Mouse (Mus musculus) heart, adult 18-20 months (tissue): ENCODE measurements at regions not wholly inside any gene's neighbourhood (a gene's known extent, or its start where the extent isn't known, plus 50 kb on each side); places are given as distances from the start of the nearest gene placed in this dataset.

Experiments used
- DNase-seq, 2 experiments: peaks; one replicate each; pipeline ENCODE4 v3.0.0; 2021 to 2022; ENCODE audit warnings: mixed read lengths in 1 of 2

GRCm38 (mm10) chr16:76442635-76443034 lies 69.0 kb upstream of the Nrip1 start:
- no peak for DNase-seq

- no peak for DNase-seq
Observed at GRCm38 (mm10) chr16:76441803-76442448, 68.3 kb upstream of the Nrip1 start.

DNA sequence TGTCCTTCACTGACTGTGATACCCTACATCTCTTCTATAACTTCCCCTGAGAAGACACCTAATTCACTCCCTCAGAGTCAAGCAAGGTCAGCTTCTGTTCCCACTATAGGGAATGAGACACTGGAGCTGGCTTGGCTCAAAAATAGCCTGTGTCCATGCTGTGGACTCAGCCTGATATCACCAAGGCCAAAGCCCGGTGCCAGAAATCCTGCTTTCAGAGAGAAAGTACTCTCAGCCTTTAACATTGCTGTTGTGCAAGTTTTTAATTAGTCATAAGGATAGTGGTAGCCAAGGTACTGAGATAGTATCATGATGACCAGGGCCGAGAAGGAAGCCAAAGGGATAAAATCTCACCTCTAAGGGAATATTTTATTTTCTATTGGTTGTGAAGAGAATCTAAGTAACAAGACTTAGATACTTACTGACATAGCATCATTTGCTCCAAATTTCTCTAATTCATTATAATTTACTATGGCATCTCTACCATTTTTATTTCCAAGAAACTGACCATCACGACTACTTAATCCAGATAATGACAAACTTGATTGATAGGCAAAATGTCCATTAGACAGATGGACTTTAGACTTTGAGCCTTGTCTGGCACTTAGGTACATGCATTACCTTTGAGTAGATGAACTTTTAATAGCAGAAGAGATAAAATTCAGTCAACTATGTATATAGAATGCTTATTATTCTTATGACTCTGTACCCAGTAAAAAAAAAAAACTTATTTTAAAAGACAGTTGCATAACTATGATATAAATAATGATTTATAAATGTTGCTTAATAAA lies 64.7 kb upstream of the Nrip1 start:
- peak; percentile 65 to 79 for DNase-seq

DNA sequence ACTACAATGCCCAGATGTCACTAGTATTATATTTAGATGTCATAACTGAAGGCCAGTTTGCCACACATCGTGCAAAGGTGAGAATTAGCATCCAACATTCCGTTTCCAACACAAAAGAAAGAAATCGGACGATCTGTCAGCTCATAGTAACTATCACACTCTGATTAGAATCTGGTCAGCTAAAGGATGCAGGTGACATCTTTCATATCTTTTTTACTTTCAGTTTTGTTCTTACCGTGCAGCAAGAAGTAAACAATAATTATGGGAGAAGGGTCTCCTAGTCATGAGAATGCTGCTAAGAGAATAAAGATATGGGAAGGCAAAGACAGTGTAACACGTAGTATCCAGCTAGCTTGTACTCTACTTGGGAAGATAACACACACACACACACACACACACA lies 62.7 kb upstream of the Nrip1 start:
- no peak for DNase-seq

- peak; percentile 25 to 45 for DNase-seq
Observed at GRCm38 (mm10) chr16:76433076-76433825, 59.6 kb upstream of the Nrip1 start.

- peak; percentile 83 to 88 for DNase-seq
Observed at GRCm38 (mm10) chr16:76432304-76432703, 58.7 kb upstream of the Nrip1 start.

DNA sequence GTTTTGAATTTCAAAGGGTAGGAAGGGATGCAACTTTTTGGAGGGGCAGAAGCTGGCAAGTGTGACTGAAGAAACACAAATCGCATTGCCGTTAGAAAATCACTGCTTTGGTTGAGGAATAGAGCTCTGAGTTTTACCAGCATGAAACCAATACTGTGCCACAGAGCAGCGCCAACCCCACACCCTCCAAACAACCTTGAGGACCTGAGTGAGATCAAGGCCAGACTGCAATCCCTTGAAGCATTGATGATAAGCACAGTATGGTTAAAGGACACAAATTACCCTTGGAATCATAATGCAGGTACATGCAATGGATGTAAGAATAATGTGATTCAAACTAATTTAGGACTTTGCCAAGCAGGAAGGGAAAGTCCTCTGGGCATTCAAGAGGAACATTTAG lies 55.5 kb upstream of the Nrip1 start:
- DNase-seq: no peak

GRCm38 (mm10) chr16:76423964-76424363 lies 50.3 kb upstream of the Nrip1 start:
- no peak for DNase-seq
